Mouse (Mus musculus): Measurements from ENCODE around the gene Cmtm1. TPM values are rescaled to one million over a fixed set of nuclear protein-coding genes. Genes with fewer than 3 reads are reported as not detected.
"Not testable (repeated sequence)": the region's sequence is repeated elsewhere in the genome, so short reads cannot be mapped to it uniquely, and the experiment has no call there.

The Cmtm1 gene
- total RNA-seq, 1 experiment = not detected

GRCm38 (mm10) chr8:104304962-104305361 lies 5.0 kb downstream of the Cmtm1 start:
- Histone ChIP-seq H3K9me3 (ENCODE audit: control insufficient read depth, insufficient read depth, low read depth, low read length) (no peaks in the 10 kb centered on the region), H3K36me3 (ENCODE audit: control insufficient read depth, insufficient read depth, low read length, poor library complexity, severe bottlenecking) (no peaks in the 10 kb centered on the region), H3K4me1 (ENCODE audit: control insufficient read depth in 2 of 2, insufficient read depth in 2 of 2, low read length in 2 of 2, poor library complexity in 1 of 2) (peaks cover 0 to 3% of the 10 kb centered on the region in 2 experiments; a peak in 1 of 4 replicates), H3K4me3 (ENCODE audit: insufficient read depth in 1 of 2, low read depth in 1 of 2, low read length in 2 of 2, poor library complexity in 1 of 2, severe bottlenecking in 1 of 2) (no peak overlapping the region), H3K27ac (ENCODE audit: insufficient read depth, low read depth, low read length, poor library complexity, severe bottlenecking) (no peak overlapping the region), H3K9ac (ENCODE audit: insufficient read depth, low read depth, low read length, poor library complexity, severe bottlenecking) (no peak overlapping the region)
- in situ Hi-C loops (cut with MboI; ENCODE audit: low sequenced_read_pairs in 2 of 2, unreplicated experiment in 2 of 2) = no loop called here
- DNase-seq (ENCODE audit: low read depth, low spot score) = no peak
- TF ChIP-seq CHD2 (IDR thresholded peaks at IDR 0.05; ENCODE audit: low read depth, low read length) (no peak), MAFK (IDR thresholded peaks at IDR 0.05; ENCODE audit: insufficient read depth, low read depth, low read length) (no peak), ZNF384 (IDR thresholded peaks at IDR 0.05; ENCODE audit: low read depth, low read length) (no peak), HCFC1 (IDR thresholded peaks at IDR 0.05; ENCODE audit: borderline replicate concordance, insufficient read depth, low read length) (no peak), ZC3H11A (IDR thresholded peaks at IDR 0.05; ENCODE audit: borderline replicate concordance, low read depth, low read length) (no peak)

GRCm38 (mm10) chr8:104302536-104302935 lies 7.4 kb downstream of the Cmtm1 start:
- H3K4me3 ChIP-seq (ENCODE audit: insufficient read depth in 1 of 2, low read depth in 1 of 2, low read length in 2 of 2, poor library complexity in 1 of 2, severe bottlenecking in 1 of 2); H3K36me3 ChIP-seq (ENCODE audit: control insufficient read depth, insufficient read depth, low read length, poor library complexity, severe bottlenecking); H3K4me1 ChIP-seq (ENCODE audit: control insufficient read depth in 2 of 2, insufficient read depth in 2 of 2, low read length in 2 of 2, poor library complexity in 1 of 2); H3K9ac ChIP-seq (ENCODE audit: insufficient read depth, low read depth, low read length, poor library complexity, severe bottlenecking); H3K27ac ChIP-seq (ENCODE audit: insufficient read depth, low read depth, low read length, poor library complexity, severe bottlenecking); H3K9me3 ChIP-seq (ENCODE audit: control insufficient read depth, insufficient read depth, low read depth, low read length); in situ Hi-C loops (cut with MboI; ENCODE audit: low sequenced_read_pairs in 2 of 2, unreplicated experiment in 2 of 2); DNase-seq (ENCODE audit: low read depth, low spot score): not testable (repeated sequence)

- H3K4me3 ChIP-seq (ENCODE audit: insufficient read depth in 1 of 2, low read depth in 1 of 2, low read length in 2 of 2, poor library complexity in 1 of 2, severe bottlenecking in 1 of 2); H3K9me3 ChIP-seq (ENCODE audit: control insufficient read depth, insufficient read depth, low read depth, low read length); DNase-seq (ENCODE audit: low read depth, low spot score); H3K36me3 ChIP-seq (ENCODE audit: control insufficient read depth, insufficient read depth, low read length, poor library complexity, severe bottlenecking); in situ Hi-C loops (cut with MboI; ENCODE audit: low sequenced_read_pairs in 2 of 2, unreplicated experiment in 2 of 2); H3K9ac ChIP-seq (ENCODE audit: insufficient read depth, low read depth, low read length, poor library complexity, severe bottlenecking); H3K27ac ChIP-seq (ENCODE audit: insufficient read depth, low read depth, low read length, poor library complexity, severe bottlenecking); H3K4me1 ChIP-seq (ENCODE audit: control insufficient read depth in 2 of 2, insufficient read depth in 2 of 2, low read length in 2 of 2, poor library complexity in 1 of 2): not testable (repeated sequence)
Observed at GRCm38 (mm10) chr8:104301577-104301976, 8.4 kb downstream of the Cmtm1 start.

DNA sequence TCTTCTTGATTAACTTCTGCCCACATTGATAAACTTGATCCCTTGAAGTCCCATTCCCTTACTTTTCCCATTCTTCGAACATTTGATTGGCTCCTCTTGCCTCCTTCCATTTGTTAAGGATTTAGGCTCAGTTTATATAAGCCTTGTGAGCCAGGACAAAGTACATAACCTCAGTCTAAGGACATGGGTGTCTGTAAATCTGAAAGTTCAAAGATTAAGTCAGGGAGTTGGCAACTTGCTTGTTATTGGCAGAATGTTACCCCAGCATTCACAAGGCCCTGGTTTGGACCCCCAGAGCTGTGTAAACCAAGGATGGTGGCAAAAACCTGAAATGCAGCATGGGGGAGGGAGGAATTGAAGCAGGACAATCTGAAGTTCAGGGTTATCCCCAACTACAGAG lies 15.5 kb downstream of the Cmtm1 start:
- H3K27ac ChIP-seq (ENCODE audit: insufficient read depth, low read depth, low read length, poor library complexity, severe bottlenecking) = no peak overlapping the region
- H3K4me3 ChIP-seq (ENCODE audit: insufficient read depth in 1 of 2, low read depth in 1 of 2, low read length in 2 of 2, poor library complexity in 1 of 2, severe bottlenecking in 1 of 2) = no peak overlapping the region
- DNase-seq (ENCODE audit: low read depth, low spot score) = no peak
- no peaks in the 10 kb centered on the region for H3K4me1 ChIP-seq (ENCODE audit: control insufficient read depth in 2 of 2, insufficient read depth in 2 of 2, low read length in 2 of 2, poor library complexity in 1 of 2)
- in situ Hi-C loops (cut with MboI; ENCODE audit: low sequenced_read_pairs in 2 of 2, unreplicated experiment in 2 of 2) = no loop called here
- H3K9me3 ChIP-seq (ENCODE audit: control insufficient read depth, insufficient read depth, low read depth, low read length) = no peaks in the 10 kb centered on the region
- no peak overlapping the region for H3K9ac ChIP-seq (ENCODE audit: insufficient read depth, low read depth, low read length, poor library complexity, severe bottlenecking)
- no peak for TF ChIP-seq MAFK (IDR thresholded peaks at IDR 0.05; ENCODE audit: insufficient read depth, low read depth, low read length)
- no peak for TF ChIP-seq ZC3H11A (IDR thresholded peaks at IDR 0.05; ENCODE audit: borderline replicate concordance, low read depth, low read length)
- no peak for TF ChIP-seq HCFC1 (IDR thresholded peaks at IDR 0.05; ENCODE audit: borderline replicate concordance, insufficient read depth, low read length)
- TF ChIP-seq ZNF384 (IDR thresholded peaks at IDR 0.05; ENCODE audit: low read depth, low read length) = no peak
- TF ChIP-seq CHD2 (IDR thresholded peaks at IDR 0.05; ENCODE audit: low read depth, low read length) = no peak
- no peaks in the 10 kb centered on the region for H3K36me3 ChIP-seq (ENCODE audit: control insufficient read depth, insufficient read depth, low read length, poor library complexity, severe bottlenecking)

DNA sequence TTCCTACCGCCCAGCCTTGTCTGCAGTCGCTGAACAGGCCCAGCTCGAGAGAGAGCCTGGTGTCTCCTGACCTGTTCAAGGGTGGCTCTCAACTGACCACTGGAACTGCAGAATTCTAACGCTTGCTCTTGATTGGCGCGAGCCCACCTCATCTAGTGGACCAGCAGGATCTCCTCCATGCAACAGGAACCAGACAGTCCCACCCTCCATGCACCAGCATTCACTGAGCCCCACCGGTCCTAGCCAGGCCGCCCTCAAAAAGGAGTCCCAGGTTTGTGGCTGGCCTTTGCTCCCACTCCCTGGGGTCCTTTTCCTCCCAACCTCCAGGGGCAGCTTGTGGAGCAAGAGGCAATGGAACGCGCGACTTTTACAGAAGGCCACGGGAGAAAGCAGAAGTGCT lies 16.9 kb downstream of the Cmtm1 start, which contains the start of gene Cmtm2a:
Cmtm2a (minus strand) TSS at position 101 of the 400 bp plus-strand sequence.
- in situ Hi-C loops (cut with MboI; ENCODE audit: low sequenced_read_pairs in 2 of 2, unreplicated experiment in 2 of 2); DNase-seq (ENCODE audit: low read depth, low spot score); H3K9me3 ChIP-seq (ENCODE audit: control insufficient read depth, insufficient read depth, low read depth, low read length); H3K9ac ChIP-seq (ENCODE audit: insufficient read depth, low read depth, low read length, poor library complexity, severe bottlenecking); H3K36me3 ChIP-seq (ENCODE audit: control insufficient read depth, insufficient read depth, low read length, poor library complexity, severe bottlenecking); H3K4me3 ChIP-seq (ENCODE audit: insufficient read depth in 1 of 2, low read depth in 1 of 2, low read length in 2 of 2, poor library complexity in 1 of 2, severe bottlenecking in 1 of 2); H3K4me1 ChIP-seq (ENCODE audit: control insufficient read depth in 2 of 2, insufficient read depth in 2 of 2, low read length in 2 of 2, poor library complexity in 1 of 2); H3K27ac ChIP-seq (ENCODE audit: insufficient read depth, low read depth, low read length, poor library complexity, severe bottlenecking): not testable (repeated sequence)

Data from ES-E14 (cell line).